Mouse (Mus musculus): ENCODE measurements around the gene Alg5. TPM values are rescaled to one million over a fixed set of nuclear protein-coding genes. Genes with fewer than 3 reads are reported as not detected.

Alg5 gene
- polyA plus RNA-seq, 1 experiment = 41.5 TPM

DNA sequence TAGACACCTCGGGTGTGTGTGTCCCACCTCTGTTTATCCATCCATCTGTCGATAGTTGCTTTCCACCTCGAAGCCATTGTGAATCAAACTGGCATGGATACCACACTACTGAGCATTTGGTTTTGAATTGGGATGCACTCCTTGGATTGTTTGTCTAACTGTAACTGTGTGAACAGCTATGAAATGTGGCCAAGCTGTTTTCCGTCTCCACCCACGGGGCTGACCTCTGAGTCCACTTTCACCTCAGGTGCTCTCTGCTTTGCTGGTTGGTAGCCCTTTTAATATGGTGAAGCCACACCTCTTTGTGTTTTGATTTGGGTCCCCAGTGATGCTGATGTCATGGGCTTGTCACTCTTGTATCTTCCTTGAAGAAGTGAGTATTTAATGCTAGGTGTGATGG, 31.5 kb downstream of the Alg5 start:
- Histone ChIP-seq H3ac (ENCODE audit: control insufficient read depth, insufficient read length) (no peak overlapping the region), H3K27me3 (ENCODE audit: control insufficient read depth, insufficient read depth, insufficient read length) (no peaks in the 10 kb centered on the region), H3K36me3 (ENCODE audit: control insufficient read depth, insufficient read depth) (no peaks in the 10 kb centered on the region), H3K4me3 (no peak overlapping the region), H3K4me2 (ENCODE audit: low read depth) (no peak overlapping the region), H3K79me2 (ENCODE audit: control insufficient read depth, insufficient read depth) (no peaks in the 10 kb centered on the region)
- no peak for TF ChIP-seq POLR2AphosphoS2 (IDR thresholded peaks at IDR 0.05; ENCODE audit: insufficient read length, low read depth)
- no peak for TF ChIP-seq TCF3 (IDR thresholded peaks at IDR 0.05; ENCODE audit: insufficient read length, low read depth)
- no peak for TF ChIP-seq CEBPB (IDR thresholded peaks at IDR 0.05; ENCODE audit: insufficient read depth, poor library complexity, severe bottlenecking)
- TF ChIP-seq SRF (IDR thresholded peaks at IDR 0.05; ENCODE audit: control insufficient read depth, insufficient read length, low read depth) = no peak
- no peak for TF ChIP-seq MYOG (IDR thresholded peaks at IDR 0.05; ENCODE audit: control insufficient read depth in 1 of 3, insufficient read depth in 1 of 3, insufficient read length in 2 of 3, low read depth in 2 of 3)
- TF ChIP-seq TCF12 (IDR thresholded peaks at IDR 0.05; ENCODE audit: insufficient read depth, poor library complexity, severe bottlenecking) = no peak
- TF ChIP-seq MAX (IDR thresholded peaks at IDR 0.05; ENCODE audit: low read depth) = no peak

GRCm38 (mm10) chr3:54768592-54768991, 33.3 kb downstream of the Alg5 start:
- Histone ChIP-seq H3K27me3 (ENCODE audit: control insufficient read depth, insufficient read depth, insufficient read length) (no peaks in the 10 kb centered on the region), H3K4me3 (no peak overlapping the region), H3ac (ENCODE audit: control insufficient read depth, insufficient read length) (no peak overlapping the region), H3K4me2 (ENCODE audit: low read depth) (no peak overlapping the region), H3K36me3 (ENCODE audit: control insufficient read depth, insufficient read depth) (no peaks in the 10 kb centered on the region), H3K79me2 (ENCODE audit: control insufficient read depth, insufficient read depth) (no peaks in the 10 kb centered on the region)
- TF ChIP-seq USF1 (IDR thresholded peaks at IDR 0.05; ENCODE audit: low read depth) (no peak), MYOG (IDR thresholded peaks at IDR 0.05; ENCODE audit: control insufficient read depth in 1 of 3, insufficient read depth in 1 of 3, insufficient read length in 2 of 3, low read depth in 2 of 3) (no peak), E2F4 (IDR thresholded peaks at IDR 0.05; ENCODE audit: insufficient read depth) (no peak), TCF12 (IDR thresholded peaks at IDR 0.05; ENCODE audit: insufficient read depth, poor library complexity, severe bottlenecking) (no peak), MYOD1 (IDR thresholded peaks at IDR 0.05; ENCODE audit: control insufficient read depth in 1 of 3, insufficient read length in 2 of 3, low read depth in 2 of 3) (no peak), MAX (IDR thresholded peaks at IDR 0.05; ENCODE audit: low read depth) (no peak), REST (IDR thresholded peaks at IDR 0.05; ENCODE audit: insufficient read depth, insufficient read length) (no peak), POLR2AphosphoS2 (IDR thresholded peaks at IDR 0.05; ENCODE audit: insufficient read length, low read depth) (no peak), POLR2A (IDR thresholded peaks at IDR 0.05; ENCODE audit: insufficient read length, low read depth) (no peak), TCF3 (IDR thresholded peaks at IDR 0.05; ENCODE audit: insufficient read length, low read depth) (no peak), SRF (IDR thresholded peaks at IDR 0.05; ENCODE audit: control insufficient read depth, insufficient read length, low read depth) (no peak), CEBPB (IDR thresholded peaks at IDR 0.05; ENCODE audit: insufficient read depth, poor library complexity, severe bottlenecking) (no peak)

DNA sequence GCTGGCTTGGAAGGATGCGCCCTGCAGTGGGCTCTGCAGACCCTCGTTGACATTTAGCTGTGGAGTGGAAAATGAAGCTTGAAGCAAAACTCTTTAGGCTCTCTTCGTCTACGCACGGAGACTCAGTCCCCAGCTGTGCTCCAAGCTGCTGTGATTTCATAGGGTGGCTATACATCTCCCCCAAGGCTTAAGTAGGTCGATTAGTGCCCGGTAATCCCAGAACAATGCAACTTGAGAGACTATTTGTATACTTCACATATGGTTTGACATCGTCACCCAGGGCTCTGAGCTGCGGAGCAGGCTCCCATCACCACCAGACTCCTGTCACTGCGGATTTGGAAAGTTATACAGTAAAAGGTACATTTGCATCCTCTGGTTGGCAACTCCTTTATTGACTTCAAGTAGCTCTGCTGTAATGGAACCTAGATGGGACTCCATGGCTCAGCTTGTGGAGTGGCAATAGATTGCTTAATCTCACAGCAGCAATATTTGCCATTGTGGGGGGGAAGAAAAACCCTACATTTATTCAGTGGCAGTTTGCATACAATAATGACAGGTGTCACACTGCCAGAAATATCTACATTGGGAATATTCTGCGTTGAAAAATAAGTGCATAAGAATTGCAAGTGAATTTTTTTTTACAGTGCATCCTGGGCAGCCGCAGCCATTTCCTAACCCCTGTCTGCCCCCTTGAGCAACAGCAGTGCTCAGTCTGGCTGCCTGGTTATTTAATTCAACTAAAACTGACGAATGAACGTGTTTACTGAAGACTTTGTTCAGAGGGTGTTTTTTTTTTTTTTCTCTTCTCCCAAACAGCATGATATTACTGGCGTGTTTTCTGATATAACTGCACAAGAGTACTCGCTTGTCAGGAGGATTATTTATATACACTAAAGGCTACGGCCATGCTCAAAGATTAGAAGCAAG, 34.3 kb downstream of the Alg5 start:
- no peak overlapping the region for H3K4me2 ChIP-seq (ENCODE audit: low read depth)
- no peak overlapping the region for H3ac ChIP-seq (ENCODE audit: control insufficient read depth, insufficient read length)
- H3K27me3 ChIP-seq (ENCODE audit: control insufficient read depth, insufficient read depth, insufficient read length) = no peaks in the 10 kb centered on the region
- TF ChIP-seq REST (IDR thresholded peaks at IDR 0.05; ENCODE audit: insufficient read depth, insufficient read length) (no peak), POLR2A (IDR thresholded peaks at IDR 0.05; ENCODE audit: insufficient read length, low read depth) (no peak), POLR2AphosphoS2 (IDR thresholded peaks at IDR 0.05; ENCODE audit: insufficient read length, low read depth) (no peak), CEBPB (IDR thresholded peaks at IDR 0.05; ENCODE audit: insufficient read depth, poor library complexity, severe bottlenecking) (no peak), TCF12 (IDR thresholded peaks at IDR 0.05; ENCODE audit: insufficient read depth, poor library complexity, severe bottlenecking) (no peak), TCF3 (IDR thresholded peaks at IDR 0.05; ENCODE audit: insufficient read length, low read depth) (no peak), E2F4 (IDR thresholded peaks at IDR 0.05; ENCODE audit: insufficient read depth) (no peak), MYOG (IDR thresholded peaks at IDR 0.05; ENCODE audit: control insufficient read depth in 1 of 3, insufficient read depth in 1 of 3, insufficient read length in 2 of 3, low read depth in 2 of 3) (no peak), MAX (IDR thresholded peaks at IDR 0.05; ENCODE audit: low read depth) (no peak), SRF (IDR thresholded peaks at IDR 0.05; ENCODE audit: control insufficient read depth, insufficient read length, low read depth) (no peak), MYOD1 (IDR thresholded peaks at IDR 0.05; ENCODE audit: control insufficient read depth in 1 of 3, insufficient read length in 2 of 3, low read depth in 2 of 3) (no peak), USF1 (IDR thresholded peaks at IDR 0.05; ENCODE audit: low read depth) (no peak)
- no peaks in the 10 kb centered on the region for H3K79me2 ChIP-seq (ENCODE audit: control insufficient read depth, insufficient read depth)
- no peak overlapping the region for H3K4me3 ChIP-seq
- H3K36me3 ChIP-seq (ENCODE audit: control insufficient read depth, insufficient read depth) = no peaks in the 10 kb centered on the region

GRCm38 (mm10) chr3:54773613-54774012, 38.3 kb downstream of the Alg5 start:
- TF ChIP-seq TCF12 (IDR thresholded peaks at IDR 0.05; ENCODE audit: insufficient read depth, poor library complexity, severe bottlenecking) (no peak), REST (IDR thresholded peaks at IDR 0.05; ENCODE audit: insufficient read depth, insufficient read length) (no peak), SRF (IDR thresholded peaks at IDR 0.05; ENCODE audit: control insufficient read depth, insufficient read length, low read depth) (no peak), MYOD1 (IDR thresholded peaks at IDR 0.05; ENCODE audit: control insufficient read depth in 1 of 3, insufficient read length in 2 of 3, low read depth in 2 of 3) (no peak), E2F4 (IDR thresholded peaks at IDR 0.05; ENCODE audit: insufficient read depth) (no peak), MAX (IDR thresholded peaks at IDR 0.05; ENCODE audit: low read depth) (no peak), CEBPB (IDR thresholded peaks at IDR 0.05; ENCODE audit: insufficient read depth, poor library complexity, severe bottlenecking) (no peak)
- Histone ChIP-seq H3K79me2 (ENCODE audit: control insufficient read depth, insufficient read depth) (no peaks in the 10 kb centered on the region), H3K36me3 (ENCODE audit: control insufficient read depth, insufficient read depth) (no peaks in the 10 kb centered on the region), H3K4me3 (no peak overlapping the region), H3ac (ENCODE audit: control insufficient read depth, insufficient read length) (no peak overlapping the region), H3K27me3 (ENCODE audit: control insufficient read depth, insufficient read depth, insufficient read length) (no peaks in the 10 kb centered on the region), H3K4me2 (ENCODE audit: low read depth) (no peak overlapping the region)

Measured in myocyte (in vitro differentiated cells).